Mouse (Mus musculus): ENCODE measurements around the gene Snph. TPM values are rescaled to one million over a fixed set of nuclear protein-coding genes. Genes with fewer than 3 reads are reported as not detected.

Snph gene
- total and polyA plus RNA-seq, 3 experiments: not detected

DNA sequence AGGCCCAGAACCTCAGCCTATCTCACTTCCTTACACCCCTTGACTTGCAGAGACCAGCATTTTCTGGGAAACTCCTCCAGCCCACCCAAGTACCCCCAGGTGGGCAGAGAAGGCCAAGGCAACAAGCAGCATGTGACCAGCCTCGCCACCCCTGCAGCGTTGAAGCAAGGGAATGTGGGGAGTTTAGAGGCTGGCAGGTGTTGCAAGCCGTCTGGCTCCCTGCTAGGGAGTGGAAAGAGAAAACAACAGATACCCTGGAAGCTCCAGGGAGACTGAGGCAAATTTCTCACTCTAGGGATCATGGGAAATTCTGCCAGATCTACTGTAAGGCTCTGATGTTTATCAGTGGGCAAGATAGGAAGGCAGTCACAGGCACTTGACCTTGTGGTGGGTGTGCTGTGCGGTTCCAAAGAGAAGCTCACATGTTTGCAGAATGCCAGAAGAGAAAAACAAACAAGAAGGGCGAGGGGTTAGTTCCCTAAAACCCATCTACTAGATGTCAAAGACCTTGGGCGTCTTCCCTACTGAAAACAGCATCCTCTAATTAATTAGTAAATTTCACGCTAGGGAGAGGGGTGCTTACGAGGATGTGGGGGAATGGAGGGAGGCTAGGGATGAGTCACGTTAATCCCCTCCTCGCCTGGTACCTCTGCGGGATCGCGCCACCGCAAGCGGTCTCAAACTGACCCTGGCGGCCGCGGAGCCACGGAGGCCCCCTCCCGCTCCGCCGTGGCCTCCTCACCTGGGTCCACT is 811 bp downstream of the Snph start:
- Histone ChIP-seq H3K4me1 (ENCODE audit: control insufficient read depth in 1 of 2, insufficient read depth in 2 of 2, low read length in 2 of 2) (no peaks in the 10 kb centered on the region), H3K27ac (ENCODE audit: control insufficient read depth, low read depth, low read length) (no peak overlapping the region), H3K4me3 (ENCODE audit: control insufficient read depth in 1 of 2, insufficient read depth in 1 of 2, low read depth in 2 of 2, low read length in 2 of 2) (no peak overlapping the region), H3K27me3 (ENCODE audit: control insufficient read depth in 1 of 2, insufficient read depth in 2 of 2, low read length in 2 of 2) (peaks cover 0 to 2% of the 10 kb centered on the region in 2 experiments; a peak in 2 of 4 replicates), H3K36me3 (ENCODE audit: control insufficient read depth in 1 of 2, insufficient read depth in 2 of 2, low read length in 2 of 2) (no peaks in the 10 kb centered on the region), H3K79me2 (ENCODE audit: control insufficient read depth, insufficient read depth, low read length, poor library complexity) (no peaks in the 10 kb centered on the region), H3K9me3 (replicated peaks; ENCODE audit: insufficient read depth, low read length) (no peaks in the 10 kb centered on the region), H3K9ac (ENCODE audit: control insufficient read depth, low read depth, low read length, poor library complexity, severe bottlenecking) (no peak overlapping the region)
- no peak for TF ChIP-seq RCOR1 (IDR thresholded peaks at IDR 0.05; ENCODE audit: low read depth, low read length)
- DNase-seq (ENCODE audit: low read depth, low spot score): no peak

DNA sequence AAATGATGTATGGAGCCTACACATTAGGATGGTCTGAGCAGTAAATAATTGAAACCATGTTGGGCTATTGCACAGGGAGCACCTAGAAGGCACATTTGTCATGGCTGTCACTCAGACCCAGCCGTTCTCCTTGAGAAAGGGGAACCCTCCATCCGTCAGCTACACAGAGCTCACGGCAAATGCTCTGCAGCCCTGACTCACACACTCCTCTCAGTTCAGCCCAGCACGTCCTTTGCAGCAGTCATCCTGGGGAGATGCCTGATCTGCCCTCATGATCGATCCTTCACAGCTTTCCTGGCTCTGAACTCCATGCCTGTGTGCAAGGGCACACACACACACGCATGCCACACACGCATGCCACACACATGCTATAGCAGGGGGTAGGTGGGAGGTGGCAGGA is 3.1 kb downstream of the Snph start:
- Histone ChIP-seq H3K79me2 (ENCODE audit: control insufficient read depth, insufficient read depth, low read length, poor library complexity) (no peaks in the 10 kb centered on the region), H3K4me1 (ENCODE audit: control insufficient read depth in 1 of 2, insufficient read depth in 2 of 2, low read length in 2 of 2) (no peaks in the 10 kb centered on the region), H3K27me3 (ENCODE audit: control insufficient read depth in 1 of 2, insufficient read depth in 2 of 2, low read length in 2 of 2) (no peaks in the 10 kb centered on the region; a peak in 1 of 4 replicates), H3K9ac (ENCODE audit: control insufficient read depth, low read depth, low read length, poor library complexity, severe bottlenecking) (no peak overlapping the region), H3K4me3 (ENCODE audit: control insufficient read depth in 1 of 2, insufficient read depth in 1 of 2, low read depth in 2 of 2, low read length in 2 of 2) (no peak overlapping the region), H3K27ac (ENCODE audit: control insufficient read depth, low read depth, low read length) (no peak overlapping the region), H3K9me3 (replicated peaks; ENCODE audit: insufficient read depth, low read length) (no peaks in the 10 kb centered on the region), H3K36me3 (ENCODE audit: control insufficient read depth in 1 of 2, insufficient read depth in 2 of 2, low read length in 2 of 2) (no peaks in the 10 kb centered on the region)
- TF ChIP-seq BHLHE40 (IDR thresholded peaks at IDR 0.05; ENCODE audit: borderline replicate concordance, low read depth, low read length) (no peak), USF2 (IDR thresholded peaks at IDR 0.05; ENCODE audit: borderline replicate concordance in 1 of 2, insufficient read depth in 1 of 2, low read depth in 1 of 2, low read length in 2 of 2) (no peak), NRF1 (IDR thresholded peaks at IDR 0.05; ENCODE audit: insufficient read depth, low read depth, low read length, poor library complexity, severe bottlenecking) (no peak), ETS1 (IDR thresholded peaks at IDR 0.05; ENCODE audit: low read depth, low read length) (no peak), HCFC1 (IDR thresholded peaks at IDR 0.05; ENCODE audit: low read depth, low read length) (no peak), SMC3 (IDR thresholded peaks at IDR 0.05; ENCODE audit: low read depth, low read length) (no peak)
- DNase-seq (ENCODE audit: low read depth, low spot score): no peak

DNA sequence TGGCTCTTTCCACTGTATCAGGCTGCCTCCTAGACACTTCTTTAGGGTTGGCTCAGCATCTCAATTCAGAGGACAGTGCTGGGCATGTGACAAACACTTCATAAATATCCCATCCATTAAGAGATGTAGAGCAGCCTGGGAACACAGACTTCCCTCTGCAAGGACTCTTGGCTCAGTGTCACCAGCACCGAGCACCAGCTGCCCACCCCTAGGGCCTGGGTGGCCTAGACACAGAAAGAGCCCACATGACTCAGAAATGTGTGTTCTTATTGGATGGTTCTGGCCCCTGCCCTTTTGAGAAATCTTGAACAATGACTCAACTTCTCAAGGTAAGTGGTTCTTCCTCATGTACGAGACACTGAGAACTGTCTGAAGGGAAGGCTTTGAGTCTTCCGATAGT is 4.4 kb downstream of the Snph start:
- no peaks in the 10 kb centered on the region for H3K9me3 ChIP-seq (replicated peaks; ENCODE audit: insufficient read depth, low read length)
- H3K27me3 ChIP-seq (ENCODE audit: control insufficient read depth in 1 of 2, insufficient read depth in 2 of 2, low read length in 2 of 2): no peaks in the 10 kb centered on the region; a peak in 1 of 4 replicates
- H3K79me2 ChIP-seq (ENCODE audit: control insufficient read depth, insufficient read depth, low read length, poor library complexity): no peaks in the 10 kb centered on the region
- H3K4me3 ChIP-seq (ENCODE audit: control insufficient read depth in 1 of 2, insufficient read depth in 1 of 2, low read depth in 2 of 2, low read length in 2 of 2): no peak overlapping the region
- no peaks in the 10 kb centered on the region for H3K36me3 ChIP-seq (ENCODE audit: control insufficient read depth in 1 of 2, insufficient read depth in 2 of 2, low read length in 2 of 2)
- no peak overlapping the region for H3K27ac ChIP-seq (ENCODE audit: control insufficient read depth, low read depth, low read length)
- H3K9ac ChIP-seq (ENCODE audit: control insufficient read depth, low read depth, low read length, poor library complexity, severe bottlenecking): no peak overlapping the region
- H3K4me1 ChIP-seq (ENCODE audit: control insufficient read depth in 1 of 2, insufficient read depth in 2 of 2, low read length in 2 of 2): no peaks in the 10 kb centered on the region
- no peak for DNase-seq (ENCODE audit: low read depth, low spot score)
- TF ChIP-seq RAD21 (IDR thresholded peaks at IDR 0.05; ENCODE audit: low read depth, low read length) (no peak), POLR2AphosphoS2 (IDR thresholded peaks at IDR 0.05; ENCODE audit: low read length) (no peak), MAZ (IDR thresholded peaks at IDR 0.05; ENCODE audit: low read depth, low read length) (no peak), CTCF (IDR thresholded peaks at IDR 0.05 in 2 of 3, conservative IDR thresholded peaks at IDR 0.05 in 1 of 3; ENCODE audit: control insufficient read depth in 1 of 3, insufficient read depth in 1 of 3, low read depth in 2 of 3, low read length in 3 of 3, poor library complexity in 1 of 3, severe bottlenecking in 1 of 3) (no peak), MYC (IDR thresholded peaks at IDR 0.05; ENCODE audit: low read depth, low read length) (no peak)
